Mouse (Mus musculus): ENCODE results near the gene Acad10. TPM values are rescaled to one million over a fixed set of nuclear protein-coding genes. Genes with fewer than 3 reads are reported as not detected.
"Not testable (repeated sequence)": the region's sequence is repeated elsewhere in the genome, so short reads cannot be mapped to it uniquely, and the experiment has no call there.

Gene Acad10
- polyA plus RNA-seq, 1 experiment from 2014 or later = 3.2 TPM

DNA sequence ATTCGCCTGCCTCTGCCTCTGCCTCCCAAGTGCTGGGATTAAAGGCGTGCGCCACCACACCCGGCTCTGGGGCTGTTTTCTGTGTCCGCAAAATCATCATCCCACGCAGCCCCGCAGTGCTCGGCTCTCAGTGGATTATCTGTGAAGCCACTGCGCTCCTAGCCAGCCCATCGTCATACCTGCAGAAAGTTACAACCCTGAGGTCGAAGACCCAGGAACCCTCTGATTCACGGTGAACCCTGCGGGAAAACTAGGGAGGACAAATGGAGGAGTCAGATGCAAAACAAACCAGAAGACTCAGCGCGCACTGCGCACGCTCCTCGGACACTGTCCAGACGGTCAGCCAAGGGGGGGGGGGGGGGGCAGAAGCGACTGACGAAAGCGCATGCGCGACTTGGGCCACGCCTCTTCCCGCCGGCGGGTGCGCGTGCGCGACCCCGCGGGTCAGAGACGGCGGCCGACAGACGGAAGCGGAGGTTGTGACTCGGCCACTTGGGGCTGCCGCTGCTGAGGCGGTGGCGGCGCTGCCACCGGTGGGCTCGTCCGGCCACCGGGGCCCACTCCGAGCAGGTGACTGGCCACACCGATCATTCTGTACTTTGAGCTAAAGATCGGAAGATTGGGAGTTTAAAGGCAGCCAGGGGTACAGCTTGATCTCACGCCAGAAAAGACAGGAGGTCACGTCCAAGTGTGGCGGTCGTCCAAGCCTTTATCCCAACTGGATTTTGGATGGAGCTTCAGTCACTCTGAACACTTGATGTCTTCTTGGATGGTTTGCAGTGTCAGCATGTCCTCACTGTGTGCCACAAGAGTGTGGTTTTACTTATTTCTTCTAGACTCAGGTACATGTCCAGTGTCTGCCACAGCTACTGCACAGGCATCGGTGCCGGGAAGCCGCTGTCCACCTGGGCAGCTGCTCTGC is 41.5 kb downstream of the Acad10 start, which contains the start of gene Acad12:
Gene Acad12 (minus strand): TSS at position 347 of the 922 bp plus-strand sequence.
- under 1% methylated on average over 58 of the region's 58 CpGs for WGBS (ENCODE audit: insufficient replicate concordance)

DNA sequence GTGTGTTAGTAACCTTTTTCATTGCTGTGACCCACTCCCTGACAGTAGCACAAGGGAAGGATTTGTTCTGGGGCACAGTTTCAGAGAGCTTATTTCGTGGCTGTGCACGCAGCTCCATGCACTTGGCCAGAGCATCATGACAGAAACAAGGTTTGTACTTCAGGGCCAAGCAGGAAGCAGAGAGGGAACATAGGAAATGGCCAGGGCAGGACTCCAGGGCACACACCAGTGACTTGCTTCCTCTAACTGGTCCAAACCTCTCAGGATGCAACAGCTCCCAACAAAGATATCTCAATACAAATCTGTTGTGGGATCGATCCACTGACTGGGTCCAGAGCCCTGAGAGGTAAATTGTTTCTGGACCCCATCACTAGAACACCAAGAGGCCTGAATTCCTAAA is 45.4 kb downstream of the Acad10 start:
- ATAC-seq (ENCODE audit: insufficient read depth); H3K9me3 ChIP-seq (replicated peaks); H3K9ac ChIP-seq; H3K4me3 ChIP-seq (replicated peaks); H3K36me3 ChIP-seq (replicated peaks); H3K27me3 ChIP-seq; H3K27ac ChIP-seq (replicated peaks); H3K4me2 ChIP-seq: not testable (repeated sequence)
- 47% methylated on average over 3 of the region's 3 CpGs for WGBS (ENCODE audit: insufficient replicate concordance)
- peaks cover 13% of the 10 kb centered on the region for H3K4me1 ChIP-seq (replicated peaks)

More for the DNA sequence above, 41.5 kb downstream of the Acad10 start, which contains the start of gene Acad12:
- H3K27ac ChIP-seq (replicated peaks) = peak within 1 kb of the TSS; percentile 60
- peak within 1 kb of the TSS; percentile 80 for H3K9ac ChIP-seq
- peak within 1 kb of the TSS; percentile 78 for H3K4me3 ChIP-seq (replicated peaks)
- H3K36me3 ChIP-seq (replicated peaks) = no peaks in the 10 kb centered on the region
- peak within 1 kb of the TSS; percentile 72 for H3K4me2 ChIP-seq
- no peaks in the 10 kb centered on the region for H3K27me3 ChIP-seq
- peaks cover 18% of the 10 kb centered on the region for H3K4me1 ChIP-seq (replicated peaks)
- H3K9me3 ChIP-seq (replicated peaks) = no peaks in the 10 kb centered on the region
- ATAC-seq (ENCODE audit: insufficient read depth) = peak; percentile 83

DNA sequence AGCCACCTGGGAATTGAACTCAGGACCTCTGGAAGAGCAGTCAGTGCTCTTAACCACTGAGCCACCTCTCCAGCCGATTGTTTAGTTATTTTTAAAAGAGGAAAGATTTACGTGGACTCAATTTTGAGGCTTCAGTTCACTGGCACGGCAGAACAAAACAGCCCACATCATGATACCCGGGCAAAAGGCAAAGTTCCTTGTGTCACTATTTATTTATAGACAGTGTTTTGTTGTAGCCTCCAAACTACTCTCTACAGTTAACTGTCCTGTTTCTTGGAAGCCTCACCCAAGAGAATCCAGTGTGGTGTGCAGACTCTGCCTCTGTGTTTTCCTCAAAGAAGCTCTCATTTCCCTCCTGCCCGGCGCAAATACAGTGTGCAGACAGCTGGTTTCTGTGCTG is 48.3 kb downstream of the Acad10 start:
- H3K27me3 ChIP-seq = no peaks in the 10 kb centered on the region
- no peak overlapping the region for H3K4me2 ChIP-seq
- no peak overlapping the region for H3K9ac ChIP-seq
- H3K4me3 ChIP-seq (replicated peaks) = no peak overlapping the region
- 64% methylated on average over 6 of the region's 6 CpGs for whole genome bisulfite sequencing (ENCODE audit: insufficient replicate concordance)
- no peak for ATAC-seq (ENCODE audit: insufficient read depth)
- no peak overlapping the region for H3K27ac ChIP-seq (replicated peaks)
- H3K4me1 ChIP-seq (replicated peaks) = no peaks in the 10 kb centered on the region
- H3K9me3 ChIP-seq (replicated peaks) = no peaks in the 10 kb centered on the region
- H3K36me3 ChIP-seq (replicated peaks) = no peaks in the 10 kb centered on the region

DNA sequence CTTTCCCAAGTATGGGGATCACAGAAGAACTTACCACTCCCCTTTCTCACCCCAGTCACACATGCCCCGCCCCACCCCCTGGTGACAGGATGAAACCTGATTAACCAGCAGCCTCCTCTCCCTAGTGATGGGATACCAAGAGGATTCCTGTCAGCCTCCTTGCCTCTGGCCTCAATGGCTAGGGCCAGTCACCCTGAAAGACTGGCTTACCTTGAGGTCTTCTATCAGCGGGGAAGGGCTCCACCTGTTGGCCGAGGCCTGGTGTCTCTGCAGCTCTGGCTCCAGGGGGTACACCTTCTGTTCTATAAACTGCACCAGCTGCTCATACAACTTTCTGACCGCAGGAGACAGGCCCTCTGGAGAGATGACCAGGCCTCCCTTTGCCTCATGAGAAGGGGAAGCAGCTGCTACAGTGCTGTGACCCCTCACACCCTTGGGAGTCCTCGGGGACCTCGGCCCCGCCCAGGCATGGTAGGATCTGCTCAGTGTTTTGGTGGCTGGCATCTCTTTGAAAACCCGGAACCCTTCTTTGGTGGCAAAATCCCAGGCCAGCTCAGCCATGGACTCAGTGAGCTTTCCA is 50.7 kb downstream of the Acad10 start:
- H3K9me3 ChIP-seq (replicated peaks); ATAC-seq (ENCODE audit: insufficient read depth); H3K4me1 ChIP-seq (replicated peaks); H3K4me3 ChIP-seq (replicated peaks); H3K36me3 ChIP-seq (replicated peaks); H3K9ac ChIP-seq; H3K4me2 ChIP-seq; H3K27me3 ChIP-seq; H3K27ac ChIP-seq (replicated peaks): not testable (repeated sequence)
- 60% methylated on average over 7 of the region's 8 CpGs for WGBS (ENCODE audit: insufficient replicate concordance)

DNA sequence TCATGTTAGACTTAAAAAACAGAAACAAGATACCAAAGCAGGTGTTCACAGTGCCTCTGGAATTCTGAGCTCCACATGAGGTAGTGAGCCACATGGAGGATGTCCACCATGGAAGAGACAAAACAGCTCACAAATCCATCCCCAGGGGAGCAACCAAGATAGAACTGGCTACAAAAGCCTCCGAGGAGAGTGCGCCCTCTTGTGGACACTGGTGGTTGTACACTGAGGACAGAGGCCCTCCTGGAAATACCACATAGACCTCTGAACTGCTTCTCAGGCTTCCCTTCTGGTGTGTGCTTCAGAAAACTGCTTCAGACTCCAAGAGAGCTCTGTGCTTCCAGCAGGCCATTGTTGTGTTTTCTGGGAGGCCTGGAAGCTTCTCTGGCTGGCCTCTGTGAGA is 54.2 kb downstream of the Acad10 start:
- no peaks in the 10 kb centered on the region for H3K9me3 ChIP-seq (replicated peaks)
- no peak overlapping the region for H3K4me2 ChIP-seq
- no peaks in the 10 kb centered on the region for H3K36me3 ChIP-seq (replicated peaks)
- H3K27me3 ChIP-seq = no peaks in the 10 kb centered on the region
- H3K9ac ChIP-seq = no peak overlapping the region
- ATAC-seq (ENCODE audit: insufficient read depth) = no peak
- WGBS (ENCODE audit: insufficient replicate concordance) = 0% methylated on average over 2 of the region's 2 CpGs
- H3K4me1 ChIP-seq (replicated peaks) = peaks cover 6% of the 10 kb centered on the region; the same call in 1 of the 2 replicates
- no peak overlapping the region for H3K27ac ChIP-seq (replicated peaks)
- no peak overlapping the region for H3K4me3 ChIP-seq (replicated peaks)

DNA sequence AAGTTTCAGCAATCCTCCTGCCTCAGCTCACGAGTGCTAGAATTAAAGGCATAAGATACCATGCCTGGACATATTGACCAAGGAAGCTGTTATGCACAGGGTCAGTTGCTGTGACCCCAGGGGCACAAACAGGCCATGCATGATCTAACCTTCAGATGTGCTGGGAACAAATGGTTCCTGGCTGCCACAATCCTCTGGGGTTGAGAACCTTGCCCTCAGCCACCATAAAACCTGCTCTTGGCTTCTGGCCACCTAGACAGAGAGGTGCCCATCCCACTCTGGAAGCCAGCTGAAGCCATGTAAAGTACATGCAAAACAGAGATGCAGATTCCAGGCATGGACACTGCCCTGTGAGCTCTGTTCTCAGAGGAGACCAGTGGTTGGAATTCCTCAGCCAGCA is 56.5 kb downstream of the Acad10 start:
- not testable (repeated sequence) for H3K27me3 ChIP-seq; H3K4me2 ChIP-seq; H3K27ac ChIP-seq (replicated peaks); ATAC-seq (ENCODE audit: insufficient read depth); H3K36me3 ChIP-seq (replicated peaks); H3K9me3 ChIP-seq (replicated peaks); H3K4me3 ChIP-seq (replicated peaks); H3K4me1 ChIP-seq (replicated peaks); H3K9ac ChIP-seq
- 53% methylated on average over 1 of the region's 1 CpGs for WGBS (ENCODE audit: insufficient replicate concordance)

DNA sequence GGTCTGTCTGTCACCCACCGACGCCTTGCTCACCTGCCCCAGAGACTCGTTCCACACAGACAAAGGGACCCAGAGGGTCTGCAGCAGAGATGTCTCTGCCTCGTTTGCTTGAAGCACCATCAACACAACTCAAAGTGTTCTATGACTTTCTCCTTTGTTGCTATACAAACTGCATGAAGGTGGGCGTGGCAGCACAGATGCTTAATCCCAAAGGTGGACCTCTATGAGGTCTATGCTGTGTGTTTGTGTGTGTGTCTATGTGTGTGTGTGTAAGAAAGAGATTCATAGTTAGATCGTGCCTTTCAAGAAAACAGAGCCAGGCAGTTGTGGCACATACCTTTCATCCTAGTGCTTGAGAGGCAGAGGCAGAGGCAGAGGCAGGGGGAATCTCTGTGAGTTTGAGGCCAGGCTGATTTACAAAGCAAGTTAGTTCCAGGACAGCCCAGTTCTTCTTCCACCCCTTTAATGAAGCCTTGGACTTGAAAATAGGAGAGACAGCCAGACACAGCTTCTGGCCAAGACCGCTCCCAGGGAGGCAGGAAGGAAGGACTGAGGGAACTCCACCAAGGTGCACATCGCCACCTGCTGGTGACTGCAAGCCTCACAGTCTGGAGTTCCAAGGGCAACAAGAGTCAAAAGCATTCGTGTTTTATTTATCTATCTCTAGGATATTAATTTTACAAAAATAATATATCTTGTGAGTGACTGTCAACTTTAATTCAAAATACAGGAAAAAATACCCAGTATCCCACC is 58.6 kb downstream of the Acad10 start:
- WGBS (ENCODE audit: insufficient replicate concordance) = 32% methylated on average over 9 of the region's 9 CpGs
- no peaks in the 10 kb centered on the region for H3K9me3 ChIP-seq (replicated peaks)
- peaks cover 1% of the 10 kb centered on the region; the same call in 1 of the 2 replicates for H3K27me3 ChIP-seq
- no peak for ATAC-seq (ENCODE audit: insufficient read depth)
- H3K4me3 ChIP-seq (replicated peaks) = no peak overlapping the region
- no peak overlapping the region for H3K9ac ChIP-seq
- no peak overlapping the region; the same call in 1 of the 2 replicates for H3K4me2 ChIP-seq
- H3K36me3 ChIP-seq (replicated peaks) = no peaks in the 10 kb centered on the region
- H3K4me1 ChIP-seq (replicated peaks) = peaks cover 21% of the 10 kb centered on the region
- no peak overlapping the region for H3K27ac ChIP-seq (replicated peaks)

DNA sequence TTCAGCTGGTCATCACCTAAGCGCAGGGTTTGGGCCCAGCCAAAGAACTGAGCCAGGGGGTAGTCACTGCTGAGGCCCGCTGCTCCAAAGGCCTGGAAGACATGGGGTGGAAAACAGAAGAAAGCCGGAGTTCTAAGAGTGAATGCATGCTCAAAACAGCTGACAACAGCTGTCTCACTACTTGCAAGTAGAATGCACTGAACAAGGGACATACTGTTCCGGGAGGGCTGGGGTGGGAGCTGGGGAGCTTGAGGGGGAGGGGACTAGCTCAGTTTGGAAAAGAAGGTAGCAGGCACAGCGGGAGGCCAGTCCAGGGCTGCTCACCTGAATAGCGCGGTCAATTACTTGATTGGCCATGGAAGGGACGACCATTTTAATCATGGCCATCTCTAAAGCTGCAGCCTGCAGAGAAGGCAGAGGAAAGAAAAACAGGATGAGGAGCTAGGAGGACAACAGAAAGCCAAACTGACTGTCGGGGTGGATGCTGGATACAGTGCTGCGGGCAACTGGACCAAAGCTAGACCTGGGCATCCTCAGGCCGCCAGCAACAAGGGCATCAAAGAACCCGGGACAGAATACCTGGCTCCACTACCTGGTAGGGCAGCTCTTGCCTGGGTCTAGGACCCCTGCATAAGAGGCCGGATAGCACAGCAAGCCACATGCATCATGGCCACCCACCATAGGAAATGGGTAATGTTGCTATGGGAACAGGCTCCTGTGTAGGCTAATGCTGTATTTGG is 61.3 kb downstream of the Acad10 start:
- no peaks in the 10 kb centered on the region for H3K9me3 ChIP-seq (replicated peaks)
- H3K9ac ChIP-seq = no peak overlapping the region
- H3K27me3 ChIP-seq = peaks cover 12% of the 10 kb centered on the region; the same call in 1 of the 2 replicates
- H3K4me2 ChIP-seq = no peak overlapping the region
- H3K4me1 ChIP-seq (replicated peaks) = peaks cover 47% of the 10 kb centered on the region
- no peaks in the 10 kb centered on the region for H3K36me3 ChIP-seq (replicated peaks)
- no peak overlapping the region for H3K4me3 ChIP-seq (replicated peaks)
- 76% methylated on average over 13 of the region's 13 CpGs for WGBS (ENCODE audit: insufficient replicate concordance)
- ATAC-seq (ENCODE audit: insufficient read depth) = no peak
- no peak overlapping the region for H3K27ac ChIP-seq (replicated peaks)

DNA sequence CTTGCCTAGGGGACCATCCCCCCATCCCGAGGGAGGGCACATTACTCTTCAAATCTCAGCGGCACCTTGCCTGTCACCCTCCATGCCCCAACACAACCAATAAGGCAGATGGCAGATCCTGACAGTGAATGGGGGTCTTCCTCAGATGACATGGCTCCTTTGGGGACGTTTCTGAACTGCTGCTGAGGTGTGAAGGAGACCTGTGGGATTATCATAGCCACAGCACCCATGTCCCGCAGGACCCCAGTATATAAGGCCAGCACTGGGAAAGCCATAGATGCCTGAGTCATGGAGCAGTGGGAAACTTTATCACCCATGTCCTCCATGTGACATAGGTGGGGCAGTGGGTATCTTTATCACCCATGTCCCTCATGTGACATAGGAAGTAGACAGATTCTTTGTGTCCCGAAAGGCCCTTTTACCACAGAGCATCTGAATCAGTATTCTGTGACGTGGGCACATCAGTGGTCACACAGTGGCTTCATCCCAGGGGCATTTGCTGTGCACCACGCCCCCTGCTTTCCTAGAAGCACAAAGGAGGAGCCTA is 62.2 kb downstream of the Acad10 start:
- Histone ChIP-seq H3K4me3 (replicated peaks) (no peak overlapping the region), H3K4me1 (replicated peaks) (peaks cover 55% of the 10 kb centered on the region), H3K36me3 (replicated peaks) (no peaks in the 10 kb centered on the region), H3K27ac (replicated peaks) (no peak overlapping the region), H3K4me2 (no peak overlapping the region), H3K9ac (no peak overlapping the region), H3K27me3 (peaks cover 12% of the 10 kb centered on the region; the same call in 1 of the 2 replicates), H3K9me3 (replicated peaks) (no peaks in the 10 kb centered on the region)
- ATAC-seq (ENCODE audit: insufficient read depth) = no peak
- WGBS (ENCODE audit: insufficient replicate concordance) = 51% methylated on average over 7 of the region's 7 CpGs

DNA sequence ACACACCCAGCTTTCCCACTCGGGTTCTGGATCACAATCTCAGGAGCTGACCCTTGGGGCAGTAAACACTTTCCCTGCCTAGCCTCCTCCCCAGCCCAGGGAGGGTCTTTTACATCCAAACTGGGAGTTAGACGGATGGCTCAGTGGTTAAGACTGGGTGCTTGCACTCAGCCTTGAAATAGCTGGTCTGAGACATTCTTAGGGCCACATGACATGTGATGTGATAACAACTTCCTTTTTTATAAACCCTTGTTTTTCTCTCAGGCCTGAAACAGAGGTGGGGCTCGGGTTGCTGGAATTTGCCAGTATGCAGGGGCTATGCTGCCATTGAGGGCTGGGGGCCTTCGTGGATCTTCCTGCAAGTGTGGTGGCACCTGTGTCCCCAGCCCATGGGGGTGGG is 63.0 kb downstream of the Acad10 start:
- Histone ChIP-seq H3K9me3 (replicated peaks) (no peaks in the 10 kb centered on the region), H3K4me2 (no peak overlapping the region), H3K4me1 (replicated peaks) (peaks cover 62% of the 10 kb centered on the region), H3K27me3 (peaks cover 12% of the 10 kb centered on the region; the same call in 1 of the 2 replicates), H3K9ac (no peak overlapping the region), H3K27ac (replicated peaks) (0 out of 2 replicates have a peak overlapping the region, but pooled peaks have one; percentile 19), H3K36me3 (replicated peaks) (no peaks in the 10 kb centered on the region), H3K4me3 (replicated peaks) (no peak overlapping the region)
- WGBS (ENCODE audit: insufficient replicate concordance) = 34% methylated on average over 4 of the region's 4 CpGs
- no peak for ATAC-seq (ENCODE audit: insufficient read depth)
